Mouse (Mus musculus) lung, adult 2 months (tissue): Measurements from ENCODE around the gene Cflar.

Experiments
- CTCF ChIP-seq: fragments of 200-500 bp; IDR thresholded peaks from 2 replicates; pipeline ENCODE4 v1.5.1; 2011; ENCODE audit warnings: mild to moderate bottlenecking, low read length, control low read depth; ENCODE audit not compliant: insufficient read depth
- POLR2A ChIP-seq: fragments of 200-500 bp; IDR thresholded peaks from 2 replicates; pipeline ENCODE4 v1.6.1; 2011; ENCODE audit warnings: low read depth, mild to moderate bottlenecking, control low read depth, low read length, borderline replicate concordance; ENCODE audit errors: extremely low read depth

- TF ChIP-seq CTCF (no peak), POLR2A (no peak)
These were observed 33.3 kb downstream of the Cflar start for GRCm38 (mm10) chr1:58744645-58745044.
